Mouse (Mus musculus): ENCODE data around the gene Gm8882. TPM values are rescaled to one million over a fixed set of nuclear protein-coding genes. Genes with fewer than 3 reads are reported as not detected.
"Not testable (repeated sequence)": the region's sequence is repeated elsewhere in the genome, so short reads cannot be mapped to it uniquely, and the experiment has no call there.

Gm8882 gene
- polyA plus RNA-seq (2017; shearing (Covaris generic)), result not detected

GRCm38 (mm10) chr6:132364034-132364433, at the start of gene Gm8882:
Gene Gm8882, minus strand, starts transcription at chr6:132364134.
- ATAC-seq, result not testable (repeated sequence)

- not testable (repeated sequence) for ATAC-seq
Measured at GRCm38 (mm10) chr6:132314657-132315056, 49.3 kb downstream of the Gm8882 start, which contains the start of gene Prpmp5. Gene Prpmp5, minus strand, starts transcription at chr6:132314757.

Other genes starting within 250 kb of the Gm8882 start
- gene Prb1, start 153.6 kb downstream of the Gm8882 start, polyA plus RNA-seq (2017; shearing (Covaris generic)), result not detected
- gene Prpmp5, start 49.4 kb downstream of the Gm8882 start, polyA plus RNA-seq (2017; shearing (Covaris generic)), result not detected
- not detected for gene Prh1, start 205.7 kb upstream of the Gm8882 start, polyA plus RNA-seq (2017; shearing (Covaris generic))
- not detected for gene Prp2, start 231.8 kb upstream of the Gm8882 start, polyA plus RNA-seq (2017; shearing (Covaris generic))

Data from activated CD4-positive, CD25-positive, alpha-beta regulatory T cell, adult 4 months (primary cell).